Mouse (Mus musculus) hindbrain, postnatal 0 days (tissue): ENCODE results near the gene Reep3. TPM values are rescaled to one million over a fixed set of nuclear protein-coding genes. Genes with fewer than 3 reads are reported as not detected.

Experiments used
- ATAC-seq: fragments of 200-750 bp; cut with Nextera tagmentation; 2 replicates; pipeline ENCODE4 v1.8.0; 2017; ENCODE audit warnings: mild to moderate bottlenecking, moderate TSS enrichment, moderate library complexity
- DNase-seq: peaks from one replicate; pipeline ENCODE4 v3.0.0-alpha.2; 2015; ENCODE audit warnings: low spot score
- H3K27ac ChIP-seq: fragments of 300-500 bp; sonication (generic); 2 replicates; pipeline ENCODE4 v1.5.1; 2014; ENCODE audit warnings: mild to moderate bottlenecking
- H3K27me3 ChIP-seq: fragments of 300-500 bp; sonication (generic); 2 replicates; pipeline ENCODE4 v1.6.1; 2014; ENCODE audit warnings: low read length, mixed read lengths; ENCODE audit not compliant: insufficient read depth
- H3K36me3 ChIP-seq: fragments of 300-500 bp; sonication (generic); 2 replicates; pipeline ENCODE4 v1.6.1; 2014; ENCODE audit warnings: low read length, mixed read lengths; ENCODE audit not compliant: insufficient read depth
- H3K4me1 ChIP-seq: fragments of 300-500 bp; sonication (generic); 2 replicates; pipeline ENCODE4 v1.6.1; 2014; ENCODE audit warnings: antibody characterized with exemption, low read length, mixed read lengths; ENCODE audit not compliant: insufficient read depth
- H3K4me2 ChIP-seq: fragments of 300-500 bp; sonication (generic); 2 replicates; pipeline ENCODE4 v1.6.1; 2014; ENCODE audit warnings: low read depth, mild to moderate bottlenecking, low read length, moderate library complexity, mixed read lengths
- H3K4me3 ChIP-seq: fragments of 300-500 bp; sonication (generic); 2 replicates; pipeline ENCODE4 v1.5.1; 2014; ENCODE audit warnings: low read length
- H3K9ac ChIP-seq: fragments of 300-500 bp; sonication (generic); replicated peaks from 2 replicates; pipeline ENCODE4 v1.6.1; 2014; ENCODE audit warnings: mild to moderate bottlenecking, low read length, moderate library complexity, mixed read lengths
- H3K9me3 ChIP-seq: fragments of 300-500 bp; sonication (generic); 2 replicates; pipeline ENCODE4 v1.6.1; 2016; ENCODE audit warnings: low read length, mixed read lengths
- CTCF ChIP-seq: IDR thresholded peaks from 2 replicates; pipeline ENCODE4 v1.5.1; 2016; ENCODE audit warnings: antibody characterized with exemption, control low read depth, low read depth
- WGBS: fragments of 180-500 bp; shearing (Covaris S2); extraction: QIAGEN DNeasy Blood & Tissue Kit; methylation state at CpG from one replicate; pipeline ENCODE4 v1.1.7; 2014; 5-methylcytosine and 5-hydroxymethylcytosine counted together
- polyA plus RNA-seq: library from polyadenylated mRNA; unstranded; fragments of >200 nt; fragmentation: Nextera tagmentation; extraction: Ambion mirVana; gene quantifications from 2 replicates; pipeline ENCODE4 v1.2.1, GENCODE M21; 2015
- total RNA-seq: library from RNA; depleted of rRNA; stranded (reverse); fragments of >200 nt; gene quantifications from 2 replicates; pipeline ENCODE4 v1.2.3, GENCODE M21; 2014

Gene Reep3
- total and polyA plus RNA-seq, 2 experiments from 2014 or later: 33.9 to 36.2 TPM

GRCm38 (mm10) chr10:67085124-67085523 is 11.6 kb downstream of the Reep3 start:
- ATAC-seq (peak; percentile 63; the same call in 1 of the 2 replicates), DNase-seq (peak; percentile 59)
- H3K4me2 ChIP-seq: no peak overlapping the region
- TF ChIP-seq CTCF: no peak
- H3K27me3 ChIP-seq: no peaks in the 10 kb centered on the region
- 61% methylated on average over 10 of the region's 10 CpGs for WGBS
- H3K9me3 ChIP-seq: no peaks in the 10 kb centered on the region
- H3K27ac ChIP-seq: peak overlapping the region; percentile 68; the same call in 1 of the 2 replicates
- H3K9ac ChIP-seq: no peak overlapping the region
- H3K4me1 ChIP-seq: peaks cover 3% of the 10 kb centered on the region; the same call in 1 of the 2 replicates
- H3K36me3 ChIP-seq: no peaks in the 10 kb centered on the region
- no peak overlapping the region for H3K4me3 ChIP-seq

GRCm38 (mm10) chr10:67083446-67084166 is 13.1 kb downstream of the Reep3 start:
- TF ChIP-seq CTCF: no peak
- Histone ChIP-seq H3K36me3 (no peaks in the 10 kb centered on the region), H3K9ac (no peak overlapping the region), H3K4me1 (peaks cover 7% of the 10 kb centered on the region; the same call in 1 of the 2 replicates), H3K4me2 (no peak overlapping the region), H3K9me3 (no peaks in the 10 kb centered on the region), H3K4me3 (no peak overlapping the region), H3K27ac (no peak overlapping the region), H3K27me3 (no peaks in the 10 kb centered on the region)
- 57% methylated on average over 10 of the region's 10 CpGs for WGBS
- no peak for DNase-seq
- peak; percentile 27; the same call in 1 of the 2 replicates for ATAC-seq

GRCm38 (mm10) chr10:67082531-67082930 is 14.2 kb downstream of the Reep3 start:
- no peak overlapping the region for H3K4me2 ChIP-seq

GRCm38 (mm10) chr10:67081206-67082007 is 15.3 kb downstream of the Reep3 start:
- DNase-seq (no peak), ATAC-seq (no peak)
- WGBS: 82% methylated on average over 18 of the region's 18 CpGs
- Histone ChIP-seq H3K36me3 (no peaks in the 10 kb centered on the region), H3K27me3 (no peaks in the 10 kb centered on the region), H3K4me2 (no peak overlapping the region), H3K9me3 (no peaks in the 10 kb centered on the region), H3K27ac (no peak overlapping the region), H3K4me3 (no peak overlapping the region), H3K9ac (no peak overlapping the region), H3K4me1 (peaks cover 12% of the 10 kb centered on the region)
- TF ChIP-seq CTCF: no peak

More at GRCm38 (mm10) chr10:67082531-67082930, 14.2 kb downstream of the Reep3 start:
- no peaks in the 10 kb centered on the region for H3K27me3 ChIP-seq
- H3K27ac ChIP-seq: no peak overlapping the region
- DNase-seq (no peak), ATAC-seq (no peak)
- H3K4me1 ChIP-seq: peaks cover 7% of the 10 kb centered on the region; the same call in 1 of the 2 replicates
- no peaks in the 10 kb centered on the region for H3K9me3 ChIP-seq
- 88% methylated on average over 4 of the region's 4 CpGs for WGBS
- H3K9ac ChIP-seq: no peak overlapping the region
- no peak overlapping the region for H3K4me3 ChIP-seq
- no peaks in the 10 kb centered on the region for H3K36me3 ChIP-seq
- no peak for TF ChIP-seq CTCF

- no peak overlapping the region for H3K9ac ChIP-seq
- no peak for TF ChIP-seq CTCF
- H3K27me3 ChIP-seq: no peaks in the 10 kb centered on the region
- H3K9me3 ChIP-seq: no peaks in the 10 kb centered on the region
- no peak for ATAC-seq
- H3K27ac ChIP-seq: no peak overlapping the region; the same call in 1 of the 2 replicates
- H3K4me3 ChIP-seq: no peak overlapping the region
- DNase-seq: no peak
- no peak overlapping the region for H3K4me2 ChIP-seq
- no peaks in the 10 kb centered on the region for H3K36me3 ChIP-seq
- 57% methylated on average over 4 of the region's 4 CpGs for WGBS
- peaks cover 16% of the 10 kb centered on the region for H3K4me1 ChIP-seq
Measured at GRCm38 (mm10) chr10:67079030-67079429, 17.7 kb downstream of the Reep3 start.

GRCm38 (mm10) chr10:67075931-67076878 is 20.5 kb downstream of the Reep3 start:
- 48% methylated on average over 21 of the region's 21 CpGs for WGBS
- Histone ChIP-seq H3K9me3 (no peaks in the 10 kb centered on the region), H3K27ac (peak overlapping the region; percentile 51; the same call in 1 of the 2 replicates), H3K36me3 (no peaks in the 10 kb centered on the region), H3K9ac (no peak overlapping the region), H3K4me3 (no peak overlapping the region), H3K27me3 (no peaks in the 10 kb centered on the region), H3K4me1 (peaks cover 14% of the 10 kb centered on the region), H3K4me2 (peak overlapping the region; percentile 27; the same call in 1 of the 2 replicates)
- DNase-seq (peak; percentile 69), ATAC-seq (peak; percentile 62)
- TF ChIP-seq CTCF: no peak
